Mouse (Mus musculus) bone marrow macrophage, adult 2 months (primary cell): ENCODE results near the gene Ctsf. TPM values are rescaled to one million over a fixed set of nuclear protein-coding genes. Genes with fewer than 3 reads are reported as not detected.
A peak's percentile ranks its signal among the peaks of the same experiment; 100 is the strongest.

Experiments used
- H3K27ac ChIP-seq: 2 replicates; pipeline ENCODE4 v1.5.1; 2012; ENCODE audit warnings: low read depth, low read length; ENCODE audit not compliant: insufficient read depth
- H3K4me1 ChIP-seq: 2 replicates; pipeline ENCODE4 v1.6.1; 2012; ENCODE audit warnings: low read length; ENCODE audit not compliant: control insufficient read depth, insufficient read depth
- H3K4me3 ChIP-seq: 2 replicates; pipeline ENCODE4 v1.5.1; 2012; ENCODE audit warnings: mild to moderate bottlenecking, low read length, moderate library complexity; ENCODE audit not compliant: insufficient read depth
- CTCF ChIP-seq: IDR thresholded peaks from 2 replicates; pipeline ENCODE4 v1.5.1; 2012; ENCODE audit warnings: low read depth, mild to moderate bottlenecking, low read length, moderate library complexity
- POLR2A ChIP-seq: IDR thresholded peaks from 2 replicates; pipeline ENCODE4 v1.6.1; 2012; ENCODE audit warnings: mild to moderate bottlenecking, low read depth, low read length, borderline replicate concordance
- polyA plus RNA-seq: library from polyadenylated mRNA; stranded (reverse); fragments of >200 nt; gene quantifications from 2 replicates; pipeline ENCODE4 v1.2.4, GENCODE M21; 2012; ENCODE audit not compliant: missing spikeins, insufficient read depth, insufficient read length

Gene Ctsf
- polyA plus RNA-seq, 1 experiment, result 29.5 TPM

GRCm38 (mm10) chr19:4877785-4878184, 22.9 kb downstream of the Ctsf start, which contains the start of gene Actn3:
Gene Actn3, minus strand, starts transcription at chr19:4877909.
- TF ChIP-seq CTCF, result no peak
- no peak for TF ChIP-seq POLR2A
- Histone ChIP-seq H3K4me1 (peaks cover 11% of the 10 kb centered on the region), H3K27ac (no peak within 1 kb of the TSS), H3K4me3 (peak within 1 kb of the TSS; percentile 89)

GRCm38 (mm10) chr19:4878405-4879323, 23.7 kb downstream of the Ctsf start, which contains the start of gene Zdhhc24:
Gene Zdhhc24, plus strand, starts transcription at chr19:4878668.
- no peak for TF ChIP-seq CTCF
- TF ChIP-seq POLR2A, result no peak
- Histone ChIP-seq H3K27ac (no peak within 1 kb of the TSS), H3K4me1 (peaks cover 11% of the 10 kb centered on the region), H3K4me3 (peak within 1 kb of the TSS; percentile 89)

GRCm38 (mm10) chr19:4879324-4879703, 24.4 kb downstream of the Ctsf start:
- Histone ChIP-seq H3K4me3 (peak overlapping the region; percentile 89), H3K27ac (no peak overlapping the region), H3K4me1 (peaks cover 11% of the 10 kb centered on the region)
- TF ChIP-seq CTCF, result no peak
- TF ChIP-seq POLR2A, result no peak

GRCm38 (mm10) chr19:4883961-4884360, 29.0 kb downstream of the Ctsf start:
- TF ChIP-seq CTCF (no peak), POLR2A (no peak)
- no peak overlapping the region for H3K4me3 ChIP-seq
- no peak overlapping the region for H3K27ac ChIP-seq
- peaks cover 7% of the 10 kb centered on the region for H3K4me1 ChIP-seq

- H3K4me3 ChIP-seq, result no peak overlapping the region
- TF ChIP-seq CTCF (no peak), POLR2A (no peak)
- no peaks in the 10 kb centered on the region for H3K4me1 ChIP-seq
- no peak overlapping the region for H3K27ac ChIP-seq
Measured at GRCm38 (mm10) chr19:4889791-4890190, 34.9 kb downstream of the Ctsf start.

GRCm38 (mm10) chr19:4891798-4892197, 36.9 kb downstream of the Ctsf start:
- no peak overlapping the region for H3K27ac ChIP-seq

GRCm38 (mm10) chr19:4896780-4897520, 42.0 kb downstream of the Ctsf start:
- H3K27ac ChIP-seq, result no peak overlapping the region
- H3K4me3 ChIP-seq, result no peak overlapping the region
- H3K4me1 ChIP-seq, result no peaks in the 10 kb centered on the region
- TF ChIP-seq CTCF (no peak), POLR2A (no peak)

More at GRCm38 (mm10) chr19:4891798-4892197, 36.9 kb downstream of the Ctsf start:
- TF ChIP-seq POLR2A (no peak), CTCF (no peak)
- Histone ChIP-seq H3K4me1 (no peaks in the 10 kb centered on the region), H3K4me3 (no peak overlapping the region)

- Histone ChIP-seq H3K4me1 (no peaks in the 10 kb centered on the region), H3K27ac (no peak overlapping the region), H3K4me3 (no peak overlapping the region)
- TF ChIP-seq CTCF (no peak), POLR2A (no peak)
Measured at GRCm38 (mm10) chr19:4898972-4899371, 44.0 kb downstream of the Ctsf start.

- TF ChIP-seq CTCF, result no peak
- TF ChIP-seq POLR2A, result no peak
- no peaks in the 10 kb centered on the region for H3K4me1 ChIP-seq
- no peak overlapping the region for H3K4me3 ChIP-seq
- H3K27ac ChIP-seq, result no peak overlapping the region
Measured at GRCm38 (mm10) chr19:4899888-4900287, 45.0 kb downstream of the Ctsf start.
